Mouse (Mus musculus): ENCODE results near the gene Rufy4.
A peak's percentile ranks its signal among the peaks of the same experiment; 100 is the strongest.

Rufy4 gene

GRCm38 (mm10) chr1:74124991-74125552 lies at the start of gene Rufy4:
Gene Rufy4, plus strand, starts transcription at chr1:74125541.
- peak; percentile 75 for DNase-seq (ENCODE audit: low read depth, low spot score)

GRCm38 (mm10) chr1:74076230-74076629 lies 49.1 kb upstream of the Rufy4 start:
- no peak for DNase-seq (ENCODE audit: low read depth, low spot score)

GRCm38 (mm10) chr1:74077353-74077752 lies 48.0 kb upstream of the Rufy4 start:
- peak; percentile 35 for DNase-seq (ENCODE audit: low read depth, low spot score)

GRCm38 (mm10) chr1:74081573-74081989 lies 43.8 kb upstream of the Rufy4 start:
- DNase-seq (ENCODE audit: low read depth, low spot score), result no peak

- DNase-seq (ENCODE audit: low read depth, low spot score), result peak; percentile 42
Measured at GRCm38 (mm10) chr1:74082841-74083463, 42.4 kb upstream of the Rufy4 start.

GRCm38 (mm10) chr1:74084065-74084705 lies 41.2 kb upstream of the Rufy4 start:
- DNase-seq (ENCODE audit: low read depth, low spot score), result no peak

GRCm38 (mm10) chr1:74084752-74085151 lies 40.6 kb upstream of the Rufy4 start:
- DNase-seq (ENCODE audit: low read depth, low spot score), result no peak

- no peak for DNase-seq (ENCODE audit: low read depth, low spot score)
Measured at GRCm38 (mm10) chr1:74085566-74085965, 39.8 kb upstream of the Rufy4 start.

GRCm38 (mm10) chr1:74088569-74088968 lies 36.8 kb upstream of the Rufy4 start:
- no peak for DNase-seq (ENCODE audit: low read depth, low spot score)

GRCm38 (mm10) chr1:74090329-74090728 lies 35.0 kb upstream of the Rufy4 start:
- DNase-seq (ENCODE audit: low read depth, low spot score), result no peak

- no peak for DNase-seq (ENCODE audit: low read depth, low spot score)
Measured at GRCm38 (mm10) chr1:74091138-74091537, 34.2 kb upstream of the Rufy4 start.

- DNase-seq (ENCODE audit: low read depth, low spot score), result no peak
Measured at GRCm38 (mm10) chr1:74091611-74092224, 33.6 kb upstream of the Rufy4 start.

- no peak for DNase-seq (ENCODE audit: low read depth, low spot score)
Measured at GRCm38 (mm10) chr1:74092242-74092641, 33.1 kb upstream of the Rufy4 start.

GRCm38 (mm10) chr1:74093447-74093846 lies 31.9 kb upstream of the Rufy4 start:
- no peak for DNase-seq (ENCODE audit: low read depth, low spot score)

GRCm38 (mm10) chr1:74094497-74095270 lies 30.7 kb upstream of the Rufy4 start:
- no peak for DNase-seq (ENCODE audit: low read depth, low spot score)

GRCm38 (mm10) chr1:74095296-74095695 lies 30.0 kb upstream of the Rufy4 start:
- DNase-seq (ENCODE audit: low read depth, low spot score), result no peak

GRCm38 (mm10) chr1:74095728-74096127 lies 29.6 kb upstream of the Rufy4 start:
- no peak for DNase-seq (ENCODE audit: low read depth, low spot score)

GRCm38 (mm10) chr1:74098004-74099000 lies 27.0 kb upstream of the Rufy4 start:
- DNase-seq (ENCODE audit: low read depth, low spot score), result peak; percentile 22

GRCm38 (mm10) chr1:74099001-74099435 lies 26.3 kb upstream of the Rufy4 start:
- no peak for DNase-seq (ENCODE audit: low read depth, low spot score)

GRCm38 (mm10) chr1:74103654-74104353 lies 21.5 kb upstream of the Rufy4 start:
- DNase-seq (ENCODE audit: low read depth, low spot score), result no peak

All from CD4-positive helper T cell, adult 2 months (primary cell).